Mouse (Mus musculus) urinary bladder, postnatal 36 days (tissue): Measurements from ENCODE around the gene Coro2b.

Experiments used
- DNase-seq, 2 experiments: peaks; one replicate each; pipeline ENCODE4 v3.0.0; 2022; ENCODE audit warnings: low spot score in 2 of 2, mixed read lengths in 1 of 2

Gene Coro2b

DNA sequence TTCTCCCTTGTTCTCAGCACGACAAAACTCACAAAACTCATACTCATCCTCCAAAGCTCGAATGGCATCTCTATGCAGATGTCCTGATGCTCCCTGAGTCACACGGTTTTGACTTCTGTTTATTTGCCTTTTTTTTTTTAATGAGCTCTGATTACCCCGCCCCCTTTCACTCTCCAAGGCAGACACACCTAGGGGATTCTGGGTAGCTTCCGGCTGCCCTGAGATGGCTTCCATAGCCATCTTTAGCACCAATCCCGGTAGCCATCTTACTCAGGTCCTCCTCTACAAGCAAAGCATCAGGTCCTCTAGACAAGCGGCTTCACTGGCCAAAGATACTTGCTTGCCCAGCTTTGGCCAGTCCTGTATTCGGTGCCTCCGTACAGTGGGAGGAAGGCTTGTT is 3.3 kb upstream of the Coro2b start:
- no peak for DNase-seq

DNA sequence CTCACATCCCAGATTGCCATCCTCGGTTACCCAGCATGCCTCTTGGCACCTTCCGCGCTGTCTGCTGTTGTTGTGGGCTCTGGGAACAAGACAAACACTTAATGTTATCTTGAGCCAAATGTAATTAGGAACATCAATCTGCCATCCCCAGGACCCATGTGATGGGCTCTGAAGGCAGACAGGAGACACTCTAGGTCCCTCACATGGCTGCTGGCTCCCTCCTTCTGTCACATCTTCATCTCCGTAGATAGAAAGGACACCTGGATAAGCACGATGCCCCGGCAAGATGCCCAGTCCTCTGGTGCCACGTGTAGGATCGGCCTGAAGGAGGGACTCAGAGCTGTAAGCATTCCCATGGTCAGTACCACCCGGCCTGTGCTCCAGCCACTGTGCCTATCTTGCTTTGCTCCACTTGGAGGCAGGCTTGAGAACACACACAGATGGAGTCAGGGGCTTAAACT is 2.4 kb upstream of the Coro2b start:
- no peak for DNase-seq

DNA sequence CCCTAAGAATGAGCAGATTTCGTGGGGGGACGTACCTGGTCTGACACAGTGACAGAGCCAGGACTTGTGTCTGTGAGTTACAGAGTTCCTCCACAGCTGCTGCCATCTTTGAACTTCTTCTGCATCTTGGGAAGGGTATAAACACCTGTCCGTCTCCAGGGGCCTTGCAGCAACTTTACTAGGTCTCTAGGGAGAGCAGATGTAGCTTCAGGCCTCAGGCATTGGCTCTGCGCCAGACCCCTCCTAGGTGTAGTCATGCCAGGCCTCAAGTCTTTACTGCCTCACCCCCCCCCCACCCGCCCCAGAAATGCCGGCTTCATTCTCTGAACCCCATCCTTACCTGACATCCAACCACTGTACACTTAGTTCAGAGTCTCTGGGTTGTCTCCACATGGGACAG is 1.1 kb upstream of the Coro2b start:
- no peak for DNase-seq

DNA sequence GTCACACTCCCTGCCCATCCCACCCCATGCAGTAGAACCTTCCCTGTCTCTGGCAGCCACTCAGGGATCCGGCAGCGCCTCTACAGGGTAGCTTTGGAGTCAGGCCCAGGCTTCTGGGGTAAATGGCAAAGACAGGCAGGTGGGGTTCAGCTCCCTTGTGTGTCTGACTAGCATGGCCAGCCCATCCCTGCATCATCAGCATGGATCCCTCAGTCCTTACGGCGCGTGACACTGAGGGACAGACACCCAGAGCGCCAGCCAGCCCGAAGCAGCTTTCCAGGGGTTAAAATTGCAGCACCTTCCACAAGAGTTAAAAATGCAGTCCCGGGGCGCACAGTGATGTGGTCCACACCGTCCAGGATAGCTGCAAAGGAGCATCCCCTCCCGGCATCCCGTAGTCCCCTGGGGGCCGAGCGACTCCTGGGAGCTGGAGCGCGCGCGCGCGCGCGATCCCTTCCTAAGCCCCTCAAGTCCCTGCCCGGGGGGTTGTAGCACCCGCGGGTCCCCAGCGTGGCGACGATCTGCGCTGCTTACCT is 657 bp downstream of the Coro2b start:
- no peak for DNase-seq

DNA sequence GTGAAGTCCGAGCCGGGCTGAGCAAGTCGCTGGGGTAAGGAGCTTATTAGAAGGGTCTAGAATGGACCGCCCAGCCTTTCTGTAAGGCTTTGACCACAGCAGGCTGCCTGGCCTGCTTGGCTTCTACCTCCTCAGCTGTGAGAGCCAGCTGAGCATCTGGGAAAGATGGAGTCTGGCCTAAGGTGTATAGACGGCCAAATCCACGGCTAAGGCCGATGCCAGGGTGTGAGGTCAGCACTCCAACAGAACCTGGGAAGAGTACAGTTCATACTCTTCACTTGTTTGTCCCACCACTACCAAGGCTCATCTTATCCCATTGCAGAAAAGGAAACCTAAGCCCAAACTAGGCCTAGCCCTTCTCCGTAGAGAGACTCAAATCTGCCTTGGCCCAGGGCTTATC is 1.3 kb downstream of the Coro2b start:
- no peak for DNase-seq

DNA sequence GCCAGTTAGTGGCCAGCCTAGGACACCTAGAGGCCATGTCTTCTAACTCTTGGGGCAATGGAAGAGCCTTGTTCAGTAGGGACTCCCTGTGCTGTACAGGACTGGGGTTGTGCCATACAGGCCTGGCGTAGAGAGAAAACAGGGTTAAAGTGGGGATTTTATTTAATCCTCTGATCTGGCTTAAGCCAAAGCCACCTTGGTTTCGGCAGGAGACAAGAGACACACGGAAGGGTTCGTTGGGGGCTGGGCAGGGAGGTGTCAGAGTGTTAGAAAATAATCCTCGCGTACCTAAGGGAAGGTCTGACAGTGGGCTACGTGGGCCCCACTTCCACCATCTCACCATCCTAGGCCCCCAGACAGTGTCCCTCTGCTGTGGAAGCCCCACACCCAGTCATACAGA is 2.2 kb downstream of the Coro2b start:
- DNase-seq: no peak

DNA sequence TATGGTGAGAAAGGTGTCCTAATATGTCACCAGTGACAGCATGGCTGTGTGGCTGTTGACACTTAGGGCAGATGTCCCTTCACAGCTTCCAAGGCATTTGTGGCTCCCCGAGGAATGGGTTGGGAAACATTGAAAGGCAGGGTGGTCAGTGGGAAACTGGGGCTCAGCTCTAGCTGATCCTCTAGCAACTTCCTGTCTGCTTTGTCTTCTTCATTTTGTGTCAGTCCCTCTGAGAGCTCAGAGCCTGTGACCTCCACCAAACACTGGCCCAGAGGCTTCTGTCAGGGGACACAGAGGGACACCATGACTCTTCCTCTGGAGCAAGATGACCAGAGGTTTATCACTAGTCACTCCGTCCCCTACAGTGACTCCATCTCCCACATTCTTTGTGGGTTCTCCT is 2.7 kb downstream of the Coro2b start:
- DNase-seq: no peak

DNA sequence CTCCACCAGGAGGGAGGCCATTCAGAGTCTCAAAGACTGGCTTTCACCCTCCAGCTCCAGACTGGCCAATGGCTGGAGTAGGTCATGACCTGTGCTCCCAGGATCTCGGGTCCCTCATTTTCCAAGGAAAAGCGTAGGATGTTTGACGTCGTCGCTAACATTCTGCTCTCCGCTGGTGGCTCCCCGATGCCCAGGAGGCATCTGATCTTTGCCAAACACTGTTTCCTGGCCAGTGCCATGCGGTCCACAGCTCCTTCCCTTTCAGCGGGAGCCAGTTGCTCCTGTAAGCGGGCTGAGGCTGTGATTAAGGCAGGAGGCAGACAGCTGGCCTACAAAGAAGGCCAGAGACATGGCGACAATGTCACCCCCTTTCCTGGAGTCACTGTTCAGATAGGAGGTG is 4.0 kb downstream of the Coro2b start:
- DNase-seq: no peak

DNA sequence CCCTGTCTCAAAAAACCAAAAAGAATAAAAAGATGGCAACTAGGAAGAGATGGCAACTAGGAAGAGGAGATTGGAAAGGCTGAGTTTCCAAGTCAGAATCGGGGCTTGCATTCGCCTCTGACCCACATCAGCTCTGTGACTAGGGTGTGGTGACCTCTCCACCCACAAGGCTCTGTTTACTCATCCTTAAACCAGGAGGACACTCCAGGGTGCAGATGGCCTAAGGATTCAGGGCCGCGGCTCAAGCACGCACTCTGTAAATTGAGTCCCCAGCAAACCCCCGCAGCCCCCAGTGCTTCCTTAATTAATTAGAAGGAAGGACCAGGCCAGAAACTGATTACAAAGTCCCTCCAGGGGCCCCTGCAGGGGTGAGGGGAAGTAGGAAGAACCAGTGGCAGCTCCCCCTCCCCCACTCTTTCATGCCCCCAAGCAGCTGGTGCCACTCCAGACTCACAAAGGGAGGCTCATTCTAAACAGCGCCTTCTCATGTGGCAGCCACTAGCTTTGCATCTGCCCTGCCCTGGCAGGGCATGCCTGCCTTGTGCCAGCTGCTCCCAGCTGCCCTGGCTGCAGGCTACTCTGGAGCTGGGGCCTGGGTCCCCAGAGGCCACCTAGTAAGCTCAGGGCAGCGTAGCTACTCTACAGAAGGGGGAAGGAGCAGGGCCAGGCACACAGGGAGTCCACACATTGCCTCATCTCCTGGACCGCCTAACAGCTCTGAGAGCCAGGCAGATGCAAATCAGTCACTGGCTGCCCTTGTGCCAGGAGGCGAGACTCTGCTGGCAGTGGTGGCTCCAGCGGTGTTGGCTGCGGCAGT is 5.2 kb downstream of the Coro2b start:
- peak in 1 of 2 experiments; percentile 73 for DNase-seq

DNA sequence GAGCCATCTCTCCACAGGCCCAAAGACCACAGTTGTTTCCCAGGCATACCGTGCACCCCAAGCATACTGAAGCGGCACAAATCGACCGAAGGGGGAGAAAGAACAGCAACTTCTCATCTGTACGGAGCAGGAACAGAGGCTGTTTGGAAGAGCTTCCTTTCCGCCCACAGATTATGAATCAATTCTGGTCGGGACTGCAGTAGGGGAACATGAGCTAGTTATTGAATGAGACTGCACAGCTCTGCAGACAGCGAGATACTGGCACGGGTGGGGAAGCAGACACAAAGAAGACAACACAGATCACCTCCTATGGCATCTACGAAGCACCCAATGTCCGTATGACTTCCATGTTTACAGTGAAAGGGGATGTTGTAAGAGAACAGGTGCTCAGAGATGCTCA is 8.3 kb downstream of the Coro2b start:
- no peak for DNase-seq

DNA sequence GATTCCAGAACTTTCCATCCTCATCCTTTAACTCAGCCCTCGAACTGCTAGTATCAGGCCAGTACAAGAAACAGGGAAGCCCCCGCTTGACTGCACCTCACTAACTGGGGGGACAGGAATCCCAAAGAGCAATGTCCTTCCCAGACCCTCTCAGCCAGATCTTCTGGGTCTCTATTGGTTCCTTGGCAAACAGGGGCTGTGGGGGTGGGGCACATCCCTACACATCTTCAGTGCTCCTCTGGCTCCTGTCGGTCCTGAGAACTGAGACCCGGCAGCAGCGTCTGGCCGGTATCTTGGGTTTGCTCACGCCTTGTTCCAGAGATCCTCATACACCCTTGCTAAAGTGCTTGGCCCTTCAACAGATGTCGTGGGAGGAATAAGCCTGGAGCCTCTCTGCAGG is 10.0 kb downstream of the Coro2b start:
- no peak for DNase-seq

DNA sequence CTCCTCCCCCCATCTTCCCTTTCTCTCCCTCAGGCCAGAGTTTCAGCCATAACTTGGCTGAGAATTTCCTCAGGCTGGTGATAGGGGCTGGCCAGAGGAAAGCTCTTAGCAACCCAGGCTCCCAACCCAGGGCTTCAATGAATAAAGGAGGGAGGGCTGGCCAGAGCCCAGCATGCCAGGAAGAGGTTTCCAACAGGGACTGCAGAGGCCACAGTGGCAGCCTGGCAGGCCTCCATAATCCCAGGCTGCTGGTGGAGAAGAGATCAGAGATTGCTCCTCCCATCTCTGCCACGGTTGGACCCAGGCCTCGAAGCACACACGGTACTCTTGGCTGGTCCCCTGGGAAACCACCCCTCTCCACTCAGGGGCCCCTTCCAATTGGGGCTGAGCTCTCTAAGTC is 10.4 kb downstream of the Coro2b start:
- no peak for DNase-seq

DNA sequence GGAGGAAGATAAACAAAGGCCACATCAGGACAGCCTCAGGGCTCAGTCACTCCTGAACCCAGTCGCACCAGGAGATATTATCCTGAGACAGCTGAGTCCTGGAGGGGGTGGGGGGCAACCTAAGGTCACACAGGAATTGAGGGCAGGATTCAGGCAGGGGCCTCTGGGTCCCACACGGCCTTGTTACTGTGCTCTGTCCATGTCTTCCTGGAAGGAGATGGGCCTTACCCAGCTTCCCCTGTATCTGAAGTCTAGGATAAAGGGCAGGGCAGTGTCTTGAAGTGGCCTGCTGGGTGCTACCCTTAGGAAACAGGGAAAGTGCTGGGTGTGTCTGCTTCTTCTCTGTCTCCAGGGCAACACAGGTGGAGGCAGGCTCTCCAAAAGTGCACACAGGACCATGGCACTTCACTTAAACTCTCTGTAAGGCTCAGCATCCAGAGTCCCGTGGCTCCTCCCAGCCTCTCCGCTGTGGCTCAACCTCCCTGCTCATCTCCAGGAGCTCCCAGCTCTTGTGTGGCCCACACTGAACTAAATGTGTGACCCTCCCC is 12.0 kb downstream of the Coro2b start:
- no peak for DNase-seq

DNA sequence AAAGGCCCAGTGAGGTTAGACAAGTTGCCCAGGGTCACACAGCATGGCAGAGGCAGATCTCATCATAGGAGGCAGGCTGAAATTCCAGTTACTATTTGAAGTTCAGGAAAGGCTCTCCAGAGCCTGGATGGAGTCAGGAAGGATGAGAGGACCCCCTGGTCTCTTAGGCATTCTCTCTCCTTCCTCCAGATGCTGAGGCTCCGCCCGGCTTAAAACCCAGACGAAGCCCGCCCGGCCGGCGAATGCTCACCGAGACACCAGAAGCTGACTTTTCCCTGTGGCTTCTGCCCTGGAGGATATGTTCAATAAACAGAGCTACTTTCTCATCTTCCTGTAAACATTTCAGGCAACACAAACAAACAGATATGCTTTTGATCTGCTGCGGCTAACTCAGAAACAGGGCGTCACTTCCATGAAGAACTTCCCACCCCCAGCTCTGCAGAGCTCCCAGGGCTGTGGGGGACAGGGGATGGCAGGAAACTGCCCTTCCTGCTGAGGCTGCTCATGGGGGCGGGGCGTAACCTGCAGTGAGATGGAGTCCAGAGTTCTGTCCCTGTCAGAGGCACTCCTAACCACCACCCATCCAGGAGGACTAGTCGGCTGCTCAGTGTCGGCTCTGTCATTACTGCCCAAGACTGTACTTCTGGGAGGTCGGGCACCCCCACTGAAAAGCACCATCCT is 13.9 kb downstream of the Coro2b start:
- DNase-seq: no peak

DNA sequence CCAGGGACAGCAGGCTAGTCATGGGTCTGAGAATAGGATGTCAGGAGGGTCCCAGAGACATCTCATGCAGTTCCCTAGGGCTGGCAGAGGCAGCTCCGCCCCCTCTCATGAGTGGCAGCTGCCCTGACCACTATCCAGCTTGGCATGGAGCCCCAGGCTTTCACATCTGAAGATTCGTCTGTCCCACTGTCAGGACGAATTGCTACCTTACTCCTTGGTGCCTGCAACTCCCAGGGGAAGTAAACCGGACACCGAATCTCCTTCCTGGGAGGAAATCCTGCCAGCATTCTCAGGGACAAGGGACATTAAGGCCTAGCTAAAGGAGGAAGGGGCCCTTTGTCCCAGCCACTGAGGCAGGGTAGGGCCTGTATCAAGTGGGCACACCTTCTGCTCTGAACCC is 14.6 kb downstream of the Coro2b start:
- no peak for DNase-seq

DNA sequence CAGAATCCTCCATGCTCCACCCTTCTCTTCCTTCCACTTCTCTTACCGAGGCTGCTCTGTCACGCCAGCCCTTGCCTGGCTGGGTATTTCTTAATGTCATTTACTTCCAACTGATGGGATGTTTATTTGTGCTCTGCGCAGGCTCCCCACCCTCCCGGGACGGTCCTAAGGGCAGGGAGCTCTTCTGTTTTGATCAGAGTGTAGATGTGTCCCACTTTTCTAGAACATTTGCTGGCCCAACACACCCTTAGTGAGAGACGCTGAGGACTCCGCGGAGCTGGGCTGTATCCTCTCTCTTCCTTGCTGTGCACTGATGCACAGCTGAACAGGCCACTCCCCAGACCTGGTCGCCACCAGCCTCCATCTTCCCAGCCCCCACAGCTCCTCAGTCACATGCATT is 15.3 kb downstream of the Coro2b start:
- DNase-seq: peak in 1 of 2 experiments; percentile 49

DNA sequence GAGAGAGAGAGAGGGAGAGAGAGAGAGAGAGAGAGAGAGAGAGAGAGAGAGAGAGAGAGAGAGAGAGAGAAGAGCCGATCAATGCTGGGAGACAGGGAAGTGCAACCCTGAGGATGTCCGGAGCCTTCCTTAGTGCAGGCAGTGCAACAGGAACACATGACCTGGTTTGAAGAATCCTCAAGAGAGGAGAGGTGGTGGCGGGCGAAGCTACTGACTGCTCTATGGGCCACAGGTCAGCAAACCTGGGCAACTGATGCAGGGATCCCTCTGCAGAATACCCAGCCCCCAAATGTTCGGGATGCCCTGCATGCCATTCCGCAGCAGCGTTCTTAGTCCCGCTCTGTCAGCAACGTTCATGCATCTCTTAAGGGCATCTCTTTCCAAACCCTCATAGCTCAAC is 15.9 kb downstream of the Coro2b start:
- no peak for DNase-seq

DNA sequence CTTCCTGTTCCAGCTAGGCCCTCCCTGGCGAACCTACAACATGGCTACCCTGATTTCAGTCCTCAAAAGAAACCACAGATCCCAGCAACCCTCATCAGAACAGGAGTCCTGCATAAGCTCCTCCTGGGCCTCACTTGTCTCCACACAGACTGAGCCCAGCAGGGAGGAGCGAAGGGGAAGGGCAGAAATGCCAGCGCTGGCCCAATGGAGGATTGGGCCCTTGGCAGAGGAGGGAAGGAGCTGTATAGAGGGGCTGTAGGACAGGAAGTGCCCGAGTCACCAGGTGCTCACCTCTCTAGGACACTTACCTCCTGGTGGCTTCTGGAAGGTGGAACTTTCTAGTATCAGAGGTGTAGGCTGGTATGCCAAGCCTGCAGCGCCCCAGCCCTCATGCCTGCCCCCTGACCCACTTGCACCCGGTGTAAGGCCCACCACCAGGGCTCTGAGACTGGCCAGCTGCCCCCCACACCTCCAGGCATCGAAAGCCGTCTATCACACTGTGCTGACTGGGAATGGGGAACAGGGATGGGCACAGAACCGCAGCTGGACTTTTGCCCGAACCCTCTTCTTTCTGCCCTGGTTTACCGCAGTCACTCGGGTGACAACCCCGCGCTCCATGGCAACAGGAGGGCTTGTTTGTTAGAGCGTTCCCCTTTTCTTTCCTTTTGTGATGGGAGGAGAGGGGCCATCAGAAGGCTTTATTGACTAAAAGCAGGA is 16.9 kb downstream of the Coro2b start:
- DNase-seq: no peak

DNA sequence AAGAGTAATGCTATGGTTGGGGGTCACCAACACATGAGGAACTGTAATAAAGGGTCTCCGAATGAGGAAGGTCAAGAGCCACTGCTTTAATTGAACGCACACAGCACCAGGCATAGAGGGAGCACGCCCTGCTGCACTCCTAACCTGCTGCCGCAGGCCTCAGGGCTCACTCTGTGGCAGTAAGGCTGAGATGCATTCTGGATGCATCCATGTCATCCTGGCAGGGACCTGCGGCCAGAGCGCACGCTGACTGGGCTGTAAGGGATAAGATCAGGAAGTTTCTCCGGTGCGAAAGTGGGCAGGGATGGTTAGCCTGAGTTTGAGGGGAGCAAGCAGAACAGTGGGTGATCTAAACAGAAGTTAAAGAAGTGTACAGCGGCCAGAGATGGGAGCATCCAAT is 17.5 kb downstream of the Coro2b start:
- no peak for DNase-seq

DNA sequence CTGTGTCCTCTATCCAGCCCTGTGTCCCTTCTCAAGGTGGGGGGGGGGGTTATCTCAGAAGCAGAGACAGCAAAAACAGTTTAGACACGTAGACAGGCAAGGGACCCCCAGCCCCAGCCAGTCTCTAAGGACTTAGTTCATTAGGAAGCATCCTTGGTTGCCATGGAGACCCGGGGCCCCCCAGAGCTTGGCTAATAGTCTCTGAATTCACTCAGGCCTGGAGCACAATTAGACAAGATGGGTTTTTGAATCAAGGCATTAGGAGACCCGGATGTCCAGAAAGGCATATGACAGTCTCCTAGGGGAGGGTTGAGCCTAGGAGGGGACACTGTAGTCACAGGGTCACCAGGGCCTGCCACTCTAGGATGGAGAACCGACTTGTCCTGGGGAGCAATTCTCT is 18.3 kb downstream of the Coro2b start:
- no peak for DNase-seq

DNA sequence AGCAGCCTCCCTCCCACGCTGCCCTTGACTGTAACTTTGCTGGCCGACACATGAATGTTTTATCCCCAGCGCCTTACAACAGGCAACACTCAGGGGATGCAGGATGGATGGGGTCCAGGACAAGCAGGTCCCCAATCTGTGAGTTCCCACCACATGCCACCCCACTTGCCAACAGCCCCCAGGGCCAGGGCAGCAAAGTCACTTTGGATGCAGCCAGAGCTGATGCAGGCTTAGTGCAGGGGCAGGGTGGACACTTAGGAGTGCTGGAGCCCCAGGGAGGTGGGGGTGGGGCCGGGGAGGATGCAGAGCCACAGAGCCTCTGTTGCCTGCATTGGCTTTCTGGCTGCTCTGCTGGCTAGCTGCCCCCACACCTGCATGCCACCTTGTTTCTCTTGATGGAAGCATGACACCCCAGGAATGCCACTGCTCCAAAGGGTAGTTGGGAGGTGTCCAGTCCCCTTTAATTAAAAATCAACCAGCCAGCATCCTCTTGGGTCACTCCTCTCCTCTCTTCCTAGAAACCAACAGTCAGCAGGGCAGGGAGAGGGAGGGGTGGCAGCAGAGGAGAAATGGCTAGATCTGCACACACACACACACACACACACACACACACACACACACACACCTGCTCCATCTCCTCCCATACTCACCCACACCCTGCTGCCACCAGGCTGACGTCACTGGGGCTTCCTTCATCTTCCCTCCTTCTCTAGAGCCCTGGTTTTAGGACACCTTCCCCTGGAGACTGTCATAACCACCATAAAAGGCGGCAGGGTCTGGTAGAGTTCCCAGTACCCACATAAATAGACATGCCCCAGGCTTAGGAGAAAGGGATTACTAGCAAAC is 19.5 kb downstream of the Coro2b start:
- DNase-seq: no peak
